Mouse (Mus musculus) T-helper 2 cell (primary cell): ENCODE measurements around the gene Crtc1.

Source experiments
- in situ Hi-C: fragments of 300-600 bp; cut with MboI, MseI; formaldehyde crosslinking; loops from one replicate; pipeline ENCODE4 v1.15.1; 2025; ENCODE audit warnings: high pct_unique_total_duplicates

Gene Crtc1

GRCm38 (mm10) chr8:70352000-70352384 is 87.4 kb downstream of the Crtc1 start:
- in situ Hi-C loops, result loop anchor here (25.0 kb wide), 1 partner anchor 1110 kb away; the partner anchor contains the start of genes Abhd8, Dda1 and Mrpl34

- in situ Hi-C loops, result loop anchor here (25.0 kb wide), 1 partner anchor 1111 kb away; the partner anchor contains the start of genes Abhd8, Dda1 and Mrpl34
Observed at GRCm38 (mm10) chr8:70351035-70351999, 88.1 kb downstream of the Crtc1 start.

- in situ Hi-C loops, result no loop called here
Observed at GRCm38 (mm10) chr8:70347860-70348420, 91.4 kb downstream of the Crtc1 start.

- in situ Hi-C loops, result no loop called here
Observed at GRCm38 (mm10) chr8:70347443-70347842, 91.9 kb downstream of the Crtc1 start.

GRCm38 (mm10) chr8:70344279-70344678 is 95.1 kb downstream of the Crtc1 start:
- in situ Hi-C loops, result no loop called here

GRCm38 (mm10) chr8:70343696-70344095 is 95.7 kb downstream of the Crtc1 start:
- in situ Hi-C loops, result no loop called here

- in situ Hi-C loops, result no loop called here
Observed at GRCm38 (mm10) chr8:70343076-70343475, 96.3 kb downstream of the Crtc1 start.

- in situ Hi-C loops, result no loop called here
Observed at GRCm38 (mm10) chr8:70342007-70342406, 97.4 kb downstream of the Crtc1 start.

- in situ Hi-C loops, result no loop called here
Observed at GRCm38 (mm10) chr8:70340659-70341058, 98.7 kb downstream of the Crtc1 start.

GRCm38 (mm10) chr8:70338931-70339330 is 100.4 kb downstream of the Crtc1 start:
- in situ Hi-C loops, result no loop called here

GRCm38 (mm10) chr8:70332878-70333202 is 106.5 kb downstream of the Crtc1 start:
- in situ Hi-C loops, result no loop called here
